Mouse (Mus musculus) kidney, adult 2 months (tissue): ENCODE results near the gene Glrp1.

Experiments used
- CTCF ChIP-seq: fragments of 200-500 bp; conservative IDR thresholded peaks from 2 replicates; pipeline ENCODE4 v1.5.1; 2011; ENCODE audit warnings: low read depth, mild to moderate bottlenecking, control low read depth, low read length, moderate library complexity, mixed read lengths; ENCODE audit not compliant: insufficient read depth, insufficient read length
- POLR2A ChIP-seq: fragments of 200-500 bp; IDR thresholded peaks from one replicate; pipeline ENCODE4 v1.6.1; 2011; ENCODE audit warnings: low read depth, low read length, control low read depth

- no peak for TF ChIP-seq POLR2A
- no peak for TF ChIP-seq CTCF
Observed at GRCm38 (mm10) chr1:88468335-88468734, 41.5 kb downstream of the Glrp1 start.
